Mouse (Mus musculus): ENCODE measurements around the gene Rbfox2. TPM values are rescaled to one million over a fixed set of nuclear protein-coding genes. Genes with fewer than 3 reads are reported as not detected.
A peak's percentile ranks its signal among the peaks of the same experiment; 100 is the strongest.

The Rbfox2 gene
- polyA plus RNA-seq, 2 experiments: 94.7 to 189 TPM

DNA sequence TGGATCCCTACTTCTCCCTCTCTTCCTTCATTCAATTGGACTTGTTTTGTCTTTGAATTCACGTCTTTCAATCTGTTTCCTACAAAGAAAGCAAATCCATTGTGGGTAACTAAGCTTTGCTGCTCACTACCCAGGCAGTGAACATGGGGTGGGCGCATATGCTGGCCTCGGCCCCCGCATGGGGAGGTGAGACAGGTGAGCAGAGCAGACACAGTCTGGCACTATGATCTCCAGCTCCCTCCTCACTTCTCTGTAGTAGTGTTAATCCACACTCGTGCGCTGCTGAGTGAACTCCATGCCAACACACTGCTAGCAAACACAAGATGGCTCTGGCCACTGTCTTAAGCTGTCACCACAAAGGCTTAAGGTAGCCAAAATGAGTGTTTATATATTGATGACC is 209.4 kb downstream of the Rbfox2 start:
- H3K4me2 ChIP-seq (replicated peaks; ENCODE audit: low read depth, low read length, severe bottlenecking): no peak overlapping the region
- no peak for ATAC-seq (ENCODE audit: low FRiP score, low read depth)
- H3K36me3 ChIP-seq (ENCODE audit: control insufficient read depth, insufficient read depth, low read length): peaks cover 84% of the 10 kb centered on the region
- H3K27me3 ChIP-seq (ENCODE audit: control insufficient read depth, insufficient read depth, low read length): no peaks in the 10 kb centered on the region
- H3K27ac ChIP-seq (replicated peaks; ENCODE audit: low read depth, low read length): no peak overlapping the region
- no peak overlapping the region for H3K4me3 ChIP-seq (replicated peaks; ENCODE audit: low read length)
- H3K9ac ChIP-seq (ENCODE audit: low read depth, low read length, severe bottlenecking): no peak overlapping the region
- TF ChIP-seq POLR2A (IDR thresholded peaks at IDR 0.05; ENCODE audit: borderline replicate concordance, extremely low read depth, insufficient read depth, insufficient read length): no peak
- DNase-seq (ENCODE audit: low spot score): no peak
- no peaks in the 10 kb centered on the region for H3K9me3 ChIP-seq (ENCODE audit: control insufficient read depth, low read length)
- H3K4me1 ChIP-seq (ENCODE audit: control insufficient read depth, insufficient read depth, low read length): no peaks in the 10 kb centered on the region
- 95% methylated on average over 6 of the region's 6 CpGs for WGBS

DNA sequence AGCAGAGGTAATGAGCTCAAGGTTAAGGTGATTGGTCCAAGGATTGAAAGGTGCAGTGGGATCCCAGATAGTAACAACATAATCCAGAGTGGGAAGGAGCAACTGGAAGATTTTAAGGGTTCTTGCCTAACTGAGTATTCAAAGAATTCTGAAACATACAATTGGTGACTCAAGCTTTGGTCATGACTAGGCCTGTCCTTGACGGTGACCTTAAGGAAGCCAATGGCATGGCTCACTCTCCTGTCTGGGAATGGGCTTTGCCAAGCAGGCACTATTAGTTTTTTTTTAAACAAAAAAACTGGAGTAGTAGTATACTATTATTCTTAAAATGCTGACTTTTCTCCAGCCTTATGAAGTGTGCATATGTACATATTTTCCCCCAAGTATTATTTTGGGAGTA is 211.6 kb downstream of the Rbfox2 start:
- no peak for TF ChIP-seq POLR2A (IDR thresholded peaks at IDR 0.05; ENCODE audit: borderline replicate concordance, extremely low read depth, insufficient read depth, insufficient read length)
- DNase-seq (ENCODE audit: low spot score): no peak
- ATAC-seq (ENCODE audit: low FRiP score, low read depth): no peak
- no peak overlapping the region for H3K4me2 ChIP-seq (replicated peaks; ENCODE audit: low read depth, low read length, severe bottlenecking)
- peaks cover 86% of the 10 kb centered on the region for H3K36me3 ChIP-seq (ENCODE audit: control insufficient read depth, insufficient read depth, low read length)
- no peak overlapping the region for H3K27ac ChIP-seq (replicated peaks; ENCODE audit: low read depth, low read length)
- no peaks in the 10 kb centered on the region for H3K4me1 ChIP-seq (ENCODE audit: control insufficient read depth, insufficient read depth, low read length)
- H3K9ac ChIP-seq (ENCODE audit: low read depth, low read length, severe bottlenecking): no peak overlapping the region
- 91% methylated on average over 1 of the region's 1 CpGs for WGBS
- H3K9me3 ChIP-seq (ENCODE audit: control insufficient read depth, low read length): no peaks in the 10 kb centered on the region
- H3K27me3 ChIP-seq (ENCODE audit: control insufficient read depth, insufficient read depth, low read length): no peaks in the 10 kb centered on the region
- H3K4me3 ChIP-seq (replicated peaks; ENCODE audit: low read length): no peak overlapping the region

DNA sequence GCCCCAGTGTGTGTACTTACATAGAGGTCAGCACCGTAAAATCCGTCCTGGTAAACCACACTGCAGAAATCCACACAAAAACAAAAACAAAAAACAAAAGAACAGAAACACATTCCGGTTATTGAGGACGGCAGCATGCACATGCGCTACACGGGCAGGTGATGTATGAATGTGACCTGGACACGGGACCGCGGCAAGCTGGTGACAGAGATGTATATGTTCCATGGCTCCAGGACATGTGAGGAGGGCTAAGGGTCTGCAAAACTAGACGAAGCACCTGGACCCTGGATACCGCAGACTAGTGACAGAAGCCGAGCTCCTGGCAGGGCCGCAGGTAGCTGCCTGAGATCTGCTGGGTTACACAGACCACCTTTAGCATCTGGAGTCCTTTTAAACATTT is 212.4 kb downstream of the Rbfox2 start:
- ATAC-seq (ENCODE audit: low FRiP score, low read depth) (no peak), DNase-seq (ENCODE audit: low spot score) (no peak)
- no peaks in the 10 kb centered on the region for H3K9me3 ChIP-seq (ENCODE audit: control insufficient read depth, low read length)
- H3K36me3 ChIP-seq (ENCODE audit: control insufficient read depth, insufficient read depth, low read length): peaks cover 83% of the 10 kb centered on the region
- WGBS: 92% methylated on average over 13 of the region's 13 CpGs
- H3K9ac ChIP-seq (ENCODE audit: low read depth, low read length, severe bottlenecking): no peak overlapping the region
- H3K27me3 ChIP-seq (ENCODE audit: control insufficient read depth, insufficient read depth, low read length): no peaks in the 10 kb centered on the region
- no peak for TF ChIP-seq POLR2A (IDR thresholded peaks at IDR 0.05; ENCODE audit: borderline replicate concordance, extremely low read depth, insufficient read depth, insufficient read length)
- no peaks in the 10 kb centered on the region for H3K4me1 ChIP-seq (ENCODE audit: control insufficient read depth, insufficient read depth, low read length)
- H3K4me2 ChIP-seq (replicated peaks; ENCODE audit: low read depth, low read length, severe bottlenecking): no peak overlapping the region
- no peak overlapping the region for H3K27ac ChIP-seq (replicated peaks; ENCODE audit: low read depth, low read length)
- H3K4me3 ChIP-seq (replicated peaks; ENCODE audit: low read length): no peak overlapping the region

DNA sequence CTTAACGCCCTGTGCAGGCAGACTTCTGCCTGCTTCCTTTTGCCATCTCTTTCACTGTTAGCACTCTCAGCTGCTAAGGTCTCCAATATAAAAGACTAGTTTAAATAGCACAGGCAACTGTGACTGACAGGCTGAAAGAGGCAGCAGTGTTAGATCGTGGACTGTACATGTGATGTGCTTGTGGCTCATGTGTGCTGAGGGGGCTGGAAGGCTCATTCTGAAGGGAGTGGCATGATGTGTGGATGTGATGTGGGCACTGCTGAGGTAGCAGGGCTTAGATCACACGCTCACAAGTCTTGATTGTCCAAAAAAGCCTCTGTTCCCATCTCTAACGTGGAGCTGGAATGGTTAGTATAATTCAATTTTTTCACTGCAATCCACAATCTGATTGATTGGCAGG is 215.4 kb downstream of the Rbfox2 start:
- no peaks in the 10 kb centered on the region for H3K4me1 ChIP-seq (ENCODE audit: control insufficient read depth, insufficient read depth, low read length)
- no peak overlapping the region for H3K4me3 ChIP-seq (replicated peaks; ENCODE audit: low read length)
- no peak overlapping the region for H3K4me2 ChIP-seq (replicated peaks; ENCODE audit: low read depth, low read length, severe bottlenecking)
- no peak overlapping the region for H3K9ac ChIP-seq (ENCODE audit: low read depth, low read length, severe bottlenecking)
- no peaks in the 10 kb centered on the region for H3K27me3 ChIP-seq (ENCODE audit: control insufficient read depth, insufficient read depth, low read length)
- ATAC-seq (ENCODE audit: low FRiP score, low read depth) (no peak), DNase-seq (ENCODE audit: low spot score) (no peak)
- 89% methylated on average over 4 of the region's 4 CpGs for WGBS
- H3K27ac ChIP-seq (replicated peaks; ENCODE audit: low read depth, low read length): no peak overlapping the region
- TF ChIP-seq POLR2A (IDR thresholded peaks at IDR 0.05; ENCODE audit: borderline replicate concordance, extremely low read depth, insufficient read depth, insufficient read length): no peak
- H3K36me3 ChIP-seq (ENCODE audit: control insufficient read depth, insufficient read depth, low read length): peaks cover 81% of the 10 kb centered on the region
- no peaks in the 10 kb centered on the region for H3K9me3 ChIP-seq (ENCODE audit: control insufficient read depth, low read length)

DNA sequence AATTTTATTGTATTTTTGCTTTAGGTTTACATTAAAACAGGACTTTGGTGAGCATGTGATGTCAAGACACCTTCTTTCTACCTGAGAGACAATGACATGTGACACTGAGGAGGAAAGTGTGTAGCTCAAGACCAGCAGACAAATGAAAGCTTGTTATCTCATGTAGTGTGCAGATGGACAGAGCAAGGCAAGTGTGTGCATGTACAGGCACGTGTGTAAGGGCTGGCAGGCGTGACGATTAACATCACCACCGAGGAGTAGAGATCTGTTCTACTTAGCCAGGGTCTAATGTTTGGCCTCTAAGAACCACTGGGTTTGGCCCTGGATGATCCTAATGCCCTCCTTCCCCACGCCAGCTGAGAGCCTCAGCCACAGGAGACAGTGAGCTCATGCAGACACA is 216.3 kb downstream of the Rbfox2 start:
- ATAC-seq (ENCODE audit: low FRiP score, low read depth): no peak
- H3K4me1 ChIP-seq (ENCODE audit: control insufficient read depth, insufficient read depth, low read length): no peaks in the 10 kb centered on the region
- H3K36me3 ChIP-seq (ENCODE audit: control insufficient read depth, insufficient read depth, low read length): peaks cover 81% of the 10 kb centered on the region
- DNase-seq (ENCODE audit: low spot score): no peak
- H3K4me2 ChIP-seq (replicated peaks; ENCODE audit: low read depth, low read length, severe bottlenecking): no peak overlapping the region
- H3K9me3 ChIP-seq (ENCODE audit: control insufficient read depth, low read length): no peaks in the 10 kb centered on the region
- 69% methylated on average over 5 of the region's 5 CpGs for WGBS
- TF ChIP-seq POLR2A (IDR thresholded peaks at IDR 0.05; ENCODE audit: borderline replicate concordance, extremely low read depth, insufficient read depth, insufficient read length): no peak
- no peak overlapping the region for H3K27ac ChIP-seq (replicated peaks; ENCODE audit: low read depth, low read length)
- H3K27me3 ChIP-seq (ENCODE audit: control insufficient read depth, insufficient read depth, low read length): no peaks in the 10 kb centered on the region
- H3K4me3 ChIP-seq (replicated peaks; ENCODE audit: low read length): no peak overlapping the region
- no peak overlapping the region for H3K9ac ChIP-seq (ENCODE audit: low read depth, low read length, severe bottlenecking)

DNA sequence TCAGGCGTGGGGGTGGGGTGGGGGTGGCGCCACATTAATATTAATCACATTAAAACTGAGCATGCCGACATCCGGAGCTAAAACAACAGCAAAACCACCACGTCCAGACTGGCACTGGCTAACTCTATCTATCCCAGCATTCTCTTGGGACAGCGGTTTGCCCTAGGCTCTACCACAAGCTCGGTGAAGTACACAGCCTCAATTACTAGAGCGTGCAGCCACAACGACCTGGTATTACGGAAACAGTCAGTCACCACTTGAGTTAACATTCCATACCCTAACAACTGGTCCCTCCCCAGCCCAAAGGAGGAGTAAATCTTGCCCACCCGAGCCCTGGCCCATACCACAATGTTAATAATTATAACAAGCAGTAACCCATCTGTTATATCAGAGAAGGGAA is 217.6 kb downstream of the Rbfox2 start:
- H3K27ac ChIP-seq (replicated peaks; ENCODE audit: low read depth, low read length): no peak overlapping the region
- 59% methylated on average over 11 of the region's 11 CpGs for WGBS
- ATAC-seq (ENCODE audit: low FRiP score, low read depth) (no peak), DNase-seq (ENCODE audit: low spot score) (peak; percentile 36)
- no peak for TF ChIP-seq POLR2A (IDR thresholded peaks at IDR 0.05; ENCODE audit: borderline replicate concordance, extremely low read depth, insufficient read depth, insufficient read length)
- no peak overlapping the region for H3K4me3 ChIP-seq (replicated peaks; ENCODE audit: low read length)
- no peaks in the 10 kb centered on the region for H3K9me3 ChIP-seq (ENCODE audit: control insufficient read depth, low read length)
- peaks cover 82% of the 10 kb centered on the region for H3K36me3 ChIP-seq (ENCODE audit: control insufficient read depth, insufficient read depth, low read length)
- H3K27me3 ChIP-seq (ENCODE audit: control insufficient read depth, insufficient read depth, low read length): no peaks in the 10 kb centered on the region
- H3K4me1 ChIP-seq (ENCODE audit: control insufficient read depth, insufficient read depth, low read length): no peaks in the 10 kb centered on the region
- no peak overlapping the region for H3K4me2 ChIP-seq (replicated peaks; ENCODE audit: low read depth, low read length, severe bottlenecking)
- no peak overlapping the region for H3K9ac ChIP-seq (ENCODE audit: low read depth, low read length, severe bottlenecking)
